Mouse (Mus musculus) liver (tissue): ENCODE results near the gene B230307C23Rik.
A peak's percentile ranks its signal among the peaks of the same experiment; 100 is the strongest.
"Not testable (repeated sequence)": the region's sequence is repeated elsewhere in the genome, so short reads cannot be mapped to it uniquely, and the experiment has no call there.

Source experiments
- DNase-seq: peaks from one replicate; pipeline ENCODE4 v3.0.0-alpha.2; 2020; ENCODE audit warnings: mixed read lengths

B230307C23Rik gene

DNA sequence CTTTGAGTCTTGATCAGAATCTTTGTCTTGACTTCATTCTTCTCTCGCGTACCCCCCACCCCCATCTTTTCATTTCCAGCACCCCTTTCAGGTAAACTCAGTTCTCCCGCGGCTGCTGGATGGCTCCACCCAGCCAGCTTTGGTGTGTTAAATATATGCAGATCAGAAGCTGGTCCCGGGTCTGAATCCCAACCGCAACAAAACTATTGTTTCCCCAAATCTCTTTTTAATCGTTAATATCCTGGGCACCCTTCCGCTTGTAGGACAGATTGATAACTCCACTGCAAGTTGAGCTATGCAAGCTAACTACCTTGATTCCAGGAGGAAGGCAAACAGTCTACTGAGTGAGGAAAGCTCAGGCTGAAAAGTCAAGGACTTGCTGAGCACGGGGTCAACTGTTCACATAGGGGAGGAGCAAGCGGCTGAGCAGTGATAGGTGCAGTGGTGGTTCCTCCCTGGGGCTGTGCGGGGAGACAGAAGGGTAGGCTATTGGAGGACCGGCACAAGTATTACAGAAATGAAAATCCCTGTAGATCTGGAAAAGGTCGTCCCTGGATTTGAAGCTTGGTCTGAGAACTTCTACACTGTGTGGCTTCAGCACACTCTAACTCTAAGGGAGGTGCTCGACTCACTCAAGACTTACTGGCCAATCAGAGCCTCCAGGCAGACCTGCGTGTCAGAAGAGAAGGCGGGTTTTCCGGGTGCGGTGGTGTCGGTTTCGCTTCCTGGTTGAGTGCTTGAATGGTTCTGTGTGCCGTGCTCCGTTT, at the start of gene B230307C23Rik:
B230307C23Rik (plus strand) TSS at position 700 of the 767 bp plus-strand sequence.
- peak; percentile 86 for DNase-seq

DNA sequence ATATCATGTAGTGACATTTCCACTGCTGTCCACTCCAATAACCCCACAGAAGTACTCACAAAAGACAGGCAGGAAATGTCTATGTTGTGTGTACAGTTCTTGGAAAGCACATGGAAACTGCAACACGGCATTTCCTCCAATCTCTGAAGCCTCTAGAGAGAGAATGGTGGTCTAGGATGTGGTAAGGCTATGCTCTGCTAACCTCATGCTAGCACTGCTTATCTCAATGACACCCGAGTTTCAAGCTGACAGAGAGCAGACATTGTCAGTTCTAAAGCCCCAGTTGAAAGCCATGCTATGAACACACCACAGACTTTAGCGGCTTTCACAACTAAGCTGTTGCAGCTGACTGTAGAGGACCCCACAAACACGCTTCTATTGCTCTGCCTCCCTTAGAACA, 48.3 kb upstream of the B230307C23Rik start:
- DNase-seq = no peak

DNA sequence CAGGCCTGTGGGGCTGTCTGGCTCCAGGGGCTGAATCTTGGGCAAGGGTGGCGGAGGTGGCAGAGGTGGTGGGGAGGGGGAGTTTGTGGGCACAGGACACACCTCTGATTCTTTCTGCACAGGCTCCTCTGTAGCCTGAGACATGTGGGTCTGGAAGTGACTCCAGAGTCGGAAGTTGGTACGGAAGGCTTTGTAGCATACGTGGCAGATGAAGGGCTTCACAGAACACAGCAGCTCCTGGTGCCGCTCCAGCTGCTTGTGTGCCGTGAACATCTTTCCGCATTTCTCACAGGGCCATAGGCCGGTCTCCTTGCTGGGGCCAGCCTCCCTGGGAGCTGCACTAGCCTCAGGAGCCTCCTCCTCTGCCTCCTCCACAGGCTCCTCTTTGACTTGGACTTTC, 47.1 kb upstream of the B230307C23Rik start:
- no peak for DNase-seq

DNA sequence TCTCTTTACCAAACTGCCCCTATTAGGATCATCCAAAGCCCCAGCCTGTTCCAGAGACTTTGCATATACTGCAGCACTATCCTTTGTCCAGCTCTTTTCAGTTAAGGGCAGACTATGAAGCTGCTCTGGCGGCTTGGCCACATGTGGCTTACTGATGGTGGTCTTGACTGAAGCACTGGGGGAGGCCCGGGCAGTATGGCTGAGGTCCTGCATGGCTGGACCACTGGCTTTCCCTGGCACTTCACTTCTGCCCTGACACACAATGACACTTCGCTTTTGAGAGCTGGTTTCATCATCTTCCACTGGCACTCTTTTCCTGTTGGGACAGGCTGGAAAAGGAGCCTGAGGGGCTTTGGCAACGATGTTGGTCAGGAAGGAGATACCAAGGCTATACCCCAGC, 44.7 kb upstream of the B230307C23Rik start:
- DNase-seq = no peak

DNA sequence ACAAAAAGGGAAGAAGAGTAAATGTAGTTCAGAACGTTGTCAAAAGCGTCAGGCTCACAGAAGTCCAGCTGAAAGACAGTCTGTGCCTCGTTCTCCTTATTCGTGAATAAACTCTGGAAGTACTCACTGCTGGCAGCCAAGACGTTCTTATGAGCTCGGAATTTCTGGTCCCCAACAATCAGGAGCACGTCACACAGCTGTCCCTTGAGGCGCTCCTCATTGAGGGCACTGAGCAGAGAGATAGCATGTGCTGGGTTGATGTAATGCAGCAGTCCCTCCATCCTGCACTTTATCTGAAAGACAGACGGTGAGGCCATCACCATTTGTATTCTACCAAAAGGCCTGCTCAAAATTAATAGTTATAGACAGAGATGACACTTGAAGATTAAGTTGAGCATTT, 44.3 kb upstream of the B230307C23Rik start:
- peak; percentile 52 for DNase-seq

DNA sequence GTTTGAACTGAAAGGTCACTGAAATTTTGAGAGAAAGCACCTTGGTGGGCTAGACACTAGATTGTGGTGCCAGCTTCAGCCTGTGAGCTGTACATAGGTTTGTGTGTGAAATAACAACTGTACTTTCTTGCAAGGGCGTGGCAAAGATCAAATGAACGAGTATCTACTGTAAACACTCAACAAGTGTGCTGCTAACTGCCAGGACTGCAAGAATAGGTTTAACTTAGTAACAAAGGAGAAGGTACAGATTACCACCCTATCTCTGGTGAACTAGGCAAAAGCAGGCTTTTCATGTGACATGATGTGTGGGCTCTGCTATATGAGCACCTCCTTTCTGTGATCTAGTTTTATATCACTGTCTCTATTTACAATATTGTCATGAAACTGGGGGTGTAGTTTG, 43.8 kb upstream of the B230307C23Rik start:
- DNase-seq = no peak

DNA sequence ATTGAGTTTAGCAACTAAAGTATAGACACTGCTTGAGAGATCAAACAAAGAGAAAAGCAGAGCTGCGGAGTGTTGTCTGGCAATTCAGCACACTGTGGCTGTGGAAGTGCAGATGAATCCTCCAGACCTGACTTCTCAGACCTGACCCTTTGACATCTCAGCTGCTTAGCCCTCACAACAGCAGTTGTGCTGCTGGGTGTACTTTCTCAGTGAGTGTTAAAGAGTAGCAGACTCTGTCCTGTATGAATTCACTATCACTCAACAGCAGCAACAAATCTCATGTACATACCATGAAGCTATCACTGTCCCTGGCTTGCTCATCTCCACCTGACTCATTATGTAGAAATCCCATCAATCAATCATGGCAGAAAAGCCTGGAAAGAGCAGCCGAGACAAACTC, 41.1 kb upstream of the B230307C23Rik start:
- no peak for DNase-seq

DNA sequence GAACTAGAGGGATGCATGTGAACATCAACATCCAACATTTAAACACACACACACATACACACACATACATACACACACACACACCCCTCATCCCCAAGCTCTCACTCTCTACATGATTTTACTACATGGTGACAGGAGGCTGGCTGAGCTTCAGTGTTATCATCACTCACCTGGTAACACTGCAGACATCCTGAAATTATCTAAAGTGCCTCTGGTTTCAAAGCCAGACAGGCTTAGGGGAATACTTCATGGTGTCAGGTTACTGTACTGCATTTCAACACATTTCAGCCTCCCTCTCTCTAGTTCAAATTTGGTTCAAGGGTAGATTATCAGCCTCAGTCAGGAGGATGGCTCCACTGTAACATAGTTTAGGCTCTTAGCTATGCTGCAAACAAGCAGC, 39.5 kb upstream of the B230307C23Rik start:
- no peak for DNase-seq

DNA sequence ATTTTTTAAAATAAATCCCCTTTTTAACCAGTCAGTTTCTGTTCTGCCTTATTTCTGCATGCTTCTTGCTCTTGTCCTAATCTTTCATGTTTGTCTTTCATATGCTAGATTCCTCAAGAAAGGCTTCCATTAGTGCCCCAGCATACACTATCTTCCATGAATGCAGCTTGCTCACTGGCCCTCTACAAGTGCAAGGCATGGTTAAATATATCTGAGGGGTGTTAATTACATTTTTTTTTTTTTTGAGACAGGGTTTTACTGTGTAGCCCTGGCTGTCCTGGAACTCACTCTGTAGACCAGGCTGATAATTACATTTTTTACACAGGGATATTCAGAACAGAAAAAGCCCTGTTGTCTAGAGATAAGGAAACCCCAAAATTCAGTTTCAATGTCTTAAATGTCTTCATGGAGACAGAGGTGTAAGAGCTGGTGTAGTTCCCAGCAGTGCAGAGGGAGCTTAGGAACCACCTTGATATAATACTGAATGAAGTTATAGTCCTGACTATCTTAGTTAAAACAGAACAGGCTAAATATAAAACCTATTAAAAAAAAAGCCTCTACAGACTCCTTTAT, 38.6 kb upstream of the B230307C23Rik start:
- DNase-seq = no peak

DNA sequence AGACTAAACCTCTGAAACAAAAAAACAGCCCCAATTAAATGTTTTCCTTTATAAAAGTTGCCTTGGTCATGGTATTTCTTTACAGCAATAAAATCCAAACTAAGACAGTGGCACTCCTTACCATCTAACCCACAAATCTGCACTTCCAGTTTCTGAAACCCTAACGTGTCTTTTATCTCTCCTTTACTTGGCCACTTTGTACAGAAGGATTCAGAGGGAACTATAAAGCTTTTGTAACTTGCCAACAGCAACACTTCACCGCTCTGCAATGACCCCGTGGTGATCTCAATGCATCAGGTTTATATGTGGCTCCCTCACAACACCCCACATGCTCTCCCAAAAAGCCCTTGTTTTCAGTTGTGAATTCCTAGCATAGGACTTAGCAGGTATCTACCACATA, 36.8 kb upstream of the B230307C23Rik start:
- DNase-seq = no peak

DNA sequence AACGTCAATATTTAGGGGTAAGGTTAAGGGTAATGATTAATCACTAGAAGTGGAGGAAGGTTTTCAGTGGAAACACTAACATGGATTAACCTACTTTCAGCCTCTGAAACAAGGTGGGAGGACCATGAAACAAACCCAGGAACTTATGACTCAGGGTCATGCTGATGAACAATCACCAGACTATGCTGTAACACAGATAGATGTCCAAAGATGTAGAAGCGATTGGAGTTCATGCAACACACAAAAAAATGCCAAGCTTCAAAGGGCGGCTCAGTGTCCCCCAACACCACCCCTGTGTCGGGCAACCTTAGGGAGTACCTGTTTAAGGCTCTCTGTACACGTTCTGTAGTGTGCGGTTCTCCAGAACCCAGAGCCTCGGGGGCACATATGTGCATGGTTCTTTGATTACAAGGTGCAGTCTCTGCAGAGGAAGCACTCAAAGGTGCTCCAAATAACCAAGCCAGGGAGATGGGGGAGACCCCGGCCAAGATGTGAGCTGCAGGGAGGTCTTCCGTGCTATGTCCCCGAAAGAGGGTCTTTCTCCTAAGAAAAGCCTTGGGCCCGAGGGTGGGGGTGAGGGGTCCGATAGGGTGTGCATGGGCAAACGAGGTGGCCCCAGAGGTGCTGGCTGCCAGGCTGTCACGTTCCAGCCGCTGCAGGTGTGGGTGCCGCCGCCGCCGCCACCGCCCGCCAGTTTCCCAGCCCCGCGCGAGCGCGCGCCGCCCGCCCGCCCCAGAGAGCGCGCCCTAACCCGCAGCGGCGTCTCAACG, 35.5 kb upstream of the B230307C23Rik start:
- no peak for DNase-seq

DNA sequence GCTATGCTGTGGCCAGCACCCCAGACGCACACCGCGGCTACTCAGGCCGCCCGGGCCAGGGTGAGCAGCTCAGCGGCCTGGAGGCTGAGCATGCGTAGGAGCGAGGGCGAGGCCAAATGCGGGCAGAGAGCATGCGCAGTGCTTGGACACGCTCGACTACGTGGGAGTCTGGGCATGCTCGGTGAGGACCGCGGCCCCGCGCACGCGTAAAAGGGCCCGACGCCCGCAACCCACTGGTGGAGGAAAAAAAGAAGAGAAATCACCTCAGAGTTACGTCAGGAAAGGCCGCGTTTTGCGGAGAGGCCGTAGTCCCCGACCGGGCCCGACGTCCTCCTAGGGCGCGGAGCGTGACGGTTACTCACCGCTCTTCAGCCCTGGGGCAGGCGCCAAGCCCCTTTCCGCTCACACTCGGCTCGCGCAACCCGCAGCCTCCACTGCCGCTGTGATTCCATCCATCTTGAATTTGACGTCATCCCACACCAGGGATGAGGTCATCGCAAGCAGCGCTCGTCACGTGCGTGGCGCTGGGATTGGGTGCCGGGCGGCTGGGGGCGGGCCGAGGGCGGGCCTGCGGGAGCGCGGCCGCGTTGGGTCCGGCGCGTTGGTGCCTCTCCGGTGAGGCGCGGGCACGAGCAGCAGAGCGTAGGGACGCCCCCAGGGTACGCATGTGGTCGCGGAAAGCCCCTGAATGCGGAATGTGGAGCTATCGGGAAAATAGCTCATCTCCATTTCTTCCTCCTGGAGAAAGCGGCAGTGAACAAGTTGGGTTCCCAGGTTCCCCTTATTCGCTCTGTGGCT, 34.8 kb upstream of the B230307C23Rik start, which contains the start of the genes C2cd2 and Zbtb21:
C2cd2 (minus strand) TSS at position 448 of the 798 bp plus-strand sequence.
Zbtb21 (minus strand) TSS at position 472 of the 798 bp plus-strand sequence.
- DNase-seq = peak; percentile 95

DNA sequence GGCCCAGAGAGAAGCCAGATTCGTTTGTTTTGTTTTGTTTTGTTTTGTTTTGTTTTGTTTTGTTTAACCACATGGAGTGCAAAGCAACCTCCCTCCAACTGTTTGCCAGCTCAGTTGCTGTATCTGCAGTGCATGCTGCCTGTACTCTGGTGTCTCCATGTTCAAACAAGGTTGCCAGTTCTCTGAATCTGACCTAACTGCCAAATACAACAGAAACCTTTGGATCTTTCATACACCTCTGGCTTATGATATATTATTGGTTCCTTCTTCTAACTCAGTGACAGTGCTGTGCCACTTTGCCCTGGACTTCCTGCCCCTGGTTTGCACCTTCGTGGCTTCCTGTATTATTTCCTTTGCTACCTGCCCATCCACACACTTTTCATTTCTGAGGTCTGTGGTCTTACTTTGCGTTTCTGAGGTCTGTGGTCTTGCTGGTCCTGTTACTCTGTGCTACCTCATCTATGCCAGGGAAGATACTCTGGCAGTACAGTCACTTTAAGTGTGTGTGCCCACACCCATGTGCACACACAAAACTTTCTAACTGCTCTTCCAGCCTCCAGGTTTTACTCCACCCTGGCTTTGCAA, 33.1 kb upstream of the B230307C23Rik start:
- DNase-seq = no peak

DNA sequence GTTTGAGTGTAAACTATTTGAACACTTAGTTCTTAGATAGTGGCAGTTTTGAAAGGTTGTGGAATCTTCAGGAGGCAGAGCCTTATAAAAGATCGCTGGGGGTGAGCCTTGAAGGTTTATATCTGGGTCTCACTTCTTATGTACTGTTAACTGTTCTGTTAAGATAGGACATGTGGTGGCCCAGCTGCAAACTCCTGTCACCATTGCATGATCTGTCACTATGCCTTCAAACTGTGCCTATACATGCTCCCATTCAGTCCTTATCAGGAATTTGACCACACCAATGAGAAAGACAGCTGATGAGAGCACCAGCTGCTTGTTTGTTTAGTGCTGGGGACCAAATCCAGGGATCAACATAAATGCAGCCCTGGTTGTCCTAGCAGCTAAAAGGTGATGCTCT, 19.8 kb upstream of the B230307C23Rik start:
- no peak for DNase-seq

DNA sequence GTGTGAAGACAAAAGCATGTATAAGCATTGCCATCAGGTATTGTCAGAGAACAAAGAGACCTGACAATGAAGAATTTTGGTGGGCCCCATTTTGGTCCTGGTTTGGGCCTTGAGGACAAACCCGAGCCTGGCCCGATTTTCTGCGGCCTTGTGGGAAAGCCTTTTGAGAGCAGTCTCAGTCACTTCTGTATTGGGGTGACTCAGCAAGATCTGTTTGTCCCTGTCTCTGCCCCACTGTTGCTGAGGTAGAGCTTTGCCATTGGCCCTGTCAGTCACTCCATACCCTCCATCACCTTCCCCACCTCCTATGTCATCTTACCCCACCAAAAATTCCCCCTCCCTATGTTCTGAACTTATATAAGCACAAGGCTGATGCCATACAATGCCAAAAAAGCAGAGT, 19.4 kb upstream of the B230307C23Rik start:
- DNase-seq = no peak

DNA sequence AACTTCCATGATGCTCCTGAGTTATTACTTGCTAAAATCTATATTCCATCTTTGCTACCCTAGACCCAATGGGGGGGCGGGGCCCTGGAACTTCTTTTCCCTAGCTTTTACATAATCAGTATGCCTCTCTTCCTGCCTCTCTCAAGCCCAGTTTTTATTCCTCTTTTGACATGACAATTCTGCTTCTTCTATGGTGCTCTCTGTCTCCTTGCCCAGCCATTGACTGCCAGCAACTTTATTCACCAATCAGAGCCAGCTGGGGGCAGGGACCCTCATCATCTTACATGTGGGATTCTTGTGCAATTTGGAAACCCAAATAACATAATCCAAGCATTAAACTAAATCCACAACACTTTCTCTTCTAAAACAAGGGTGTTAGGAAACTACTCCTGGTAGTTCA, 15.8 kb upstream of the B230307C23Rik start:
- no peak for DNase-seq

DNA sequence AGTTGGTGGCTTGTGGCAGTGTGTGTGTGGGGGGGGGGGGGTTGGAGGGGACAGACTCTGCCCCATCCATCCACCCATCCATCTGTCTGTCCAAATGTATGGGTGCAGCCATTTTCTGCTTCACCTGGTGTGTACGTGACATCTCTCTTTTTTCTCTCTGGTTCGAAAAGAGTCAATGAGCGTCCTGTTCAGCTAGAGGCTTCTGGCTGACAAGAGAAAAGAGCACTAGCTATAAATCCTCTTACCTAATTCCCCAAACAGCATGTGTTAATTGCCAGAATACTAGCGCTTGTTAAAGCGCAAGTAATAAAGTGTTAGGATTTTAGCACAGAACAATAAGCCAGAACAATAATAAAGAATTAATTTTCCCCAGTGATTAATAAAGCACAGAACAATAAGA, 12.5 kb upstream of the B230307C23Rik start:
- DNase-seq = no peak

DNA sequence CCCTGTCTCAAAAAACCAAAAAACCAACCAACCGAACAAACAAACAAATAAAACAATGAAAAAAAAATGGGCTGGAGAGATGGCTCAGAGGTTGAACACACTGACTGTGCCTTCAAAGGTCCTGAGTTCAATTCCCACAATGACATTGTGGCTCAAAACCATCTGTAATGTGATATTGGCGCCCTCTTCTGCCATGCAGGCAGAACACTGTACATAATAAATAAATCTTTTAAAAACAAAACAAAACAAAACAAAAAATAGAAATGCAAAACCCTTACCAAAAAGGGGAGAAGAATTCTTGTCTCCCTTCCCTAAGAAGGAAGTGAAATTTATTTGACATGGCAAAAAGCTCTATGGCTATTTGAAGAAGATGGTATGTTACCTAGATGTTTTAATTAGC, 5.6 kb upstream of the B230307C23Rik start:
- DNase-seq = no peak

DNA sequence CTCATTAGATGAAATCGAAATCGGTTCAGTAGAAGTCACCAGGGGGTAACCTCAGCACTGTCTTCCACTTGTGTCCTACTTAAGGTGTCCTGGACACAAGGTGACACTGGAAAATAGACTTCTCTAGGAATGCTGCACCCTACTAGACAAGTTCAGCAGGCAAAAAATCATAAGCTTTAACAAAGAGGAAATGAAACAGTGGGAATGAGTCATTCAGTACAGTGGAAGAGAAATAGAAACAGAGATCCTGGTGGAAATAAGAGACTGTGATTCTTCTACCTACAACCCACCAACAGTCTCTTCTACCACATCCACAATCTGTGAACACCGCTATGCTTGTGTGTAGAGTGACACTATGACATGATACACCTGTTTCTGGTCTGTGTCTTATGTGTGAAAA, 4.6 kb upstream of the B230307C23Rik start:
- DNase-seq = not testable (repeated sequence)

DNA sequence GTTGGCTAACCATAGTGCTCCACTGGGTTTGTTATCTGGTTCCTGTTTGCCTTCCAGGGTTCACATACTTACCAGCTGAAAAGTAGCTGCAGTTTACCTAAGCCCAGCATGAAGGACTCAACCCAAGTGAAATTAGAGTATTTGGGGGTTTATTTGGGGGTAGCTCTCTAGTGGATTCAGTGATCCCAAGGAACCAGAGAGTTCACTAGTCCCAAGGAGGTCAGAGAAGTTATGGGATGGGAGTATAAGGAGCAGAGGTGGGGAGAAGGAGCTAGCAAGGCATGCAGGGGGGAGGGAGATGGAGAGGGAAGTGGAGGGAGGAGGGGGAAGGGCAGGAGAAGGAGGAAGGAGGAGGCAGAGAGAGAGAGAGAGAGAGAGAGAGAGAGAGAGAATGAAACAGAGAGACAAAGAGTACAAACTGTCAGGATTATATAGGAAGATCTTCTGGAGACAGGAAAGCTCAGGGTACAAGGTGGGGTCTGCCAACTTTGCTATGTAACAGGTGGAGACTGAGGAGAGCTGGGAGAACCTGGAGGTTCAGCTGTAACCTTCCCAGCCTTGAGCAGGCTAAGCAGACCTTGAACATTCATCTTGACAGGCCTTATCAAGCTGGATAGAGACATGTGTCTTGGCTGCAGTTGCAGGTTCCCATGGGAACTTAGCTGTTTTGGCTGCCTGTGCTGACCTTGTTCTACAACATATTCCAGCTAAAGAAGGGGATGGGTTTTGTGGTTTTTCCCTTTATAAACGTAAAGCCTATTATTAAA, 1.1 kb upstream of the B230307C23Rik start:
- DNase-seq = no peak

DNA sequence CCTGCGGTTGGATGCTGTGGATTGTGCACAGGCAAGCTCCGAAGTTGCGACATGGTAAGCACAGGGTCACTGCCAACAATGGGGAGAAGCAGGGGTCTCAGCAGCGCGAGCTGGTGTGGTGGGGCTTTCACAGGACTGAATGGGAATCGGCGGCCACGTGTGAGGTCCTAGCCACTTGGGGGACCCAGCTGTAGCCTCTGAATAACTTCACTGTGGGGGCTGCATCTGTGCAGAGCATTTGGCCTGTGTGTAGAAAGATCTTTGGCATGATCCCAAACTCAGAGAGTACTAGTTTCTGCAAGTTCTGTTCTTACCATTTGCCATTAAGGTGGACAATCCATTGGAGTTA, 242 bp downstream of the B230307C23Rik start:
- DNase-seq = not testable (repeated sequence)

DNA sequence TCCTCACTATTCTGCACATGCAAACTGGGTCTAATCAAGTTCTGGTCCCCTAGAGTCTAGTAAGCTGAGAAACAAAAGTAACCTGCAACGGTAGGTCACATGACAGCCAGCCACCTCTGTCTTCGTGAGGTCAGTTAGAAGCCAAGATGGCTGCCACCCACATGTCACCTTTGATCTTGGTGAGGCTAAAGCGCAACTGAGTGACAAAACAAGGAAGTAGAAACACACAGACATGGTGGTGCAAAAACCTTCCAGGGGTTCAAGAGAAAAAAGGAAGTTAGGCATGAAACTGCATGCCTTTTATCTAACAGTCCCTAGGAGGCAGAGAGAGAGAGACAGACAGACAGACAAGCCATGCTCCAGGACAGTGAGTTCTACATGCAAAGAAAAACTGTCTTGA, 25.0 kb downstream of the B230307C23Rik start:
- DNase-seq = no peak
